Mouse (Mus musculus): ENCODE measurements around the gene Slc2a4. TPM values are rescaled to one million over a fixed set of nuclear protein-coding genes. Genes with fewer than 3 reads are reported as not detected.

The Slc2a4 gene
- polyA plus RNA-seq, 1 experiment, result 14.1 TPM

- Histone ChIP-seq H3K4me3 (no peak overlapping the region), H3K79me2 (ENCODE audit: control insufficient read depth, insufficient read depth) (no peaks in the 10 kb centered on the region), H3K27me3 (ENCODE audit: control insufficient read depth, insufficient read depth, insufficient read length) (no peaks in the 10 kb centered on the region), H3K4me2 (ENCODE audit: low read depth) (no peak overlapping the region), H3ac (ENCODE audit: control insufficient read depth, insufficient read length) (no peak overlapping the region), H3K36me3 (ENCODE audit: control insufficient read depth, insufficient read depth) (peaks cover 36% of the 10 kb centered on the region)
- TF ChIP-seq E2F4 (IDR thresholded peaks at IDR 0.05; ENCODE audit: insufficient read depth) (no peak), TCF12 (IDR thresholded peaks at IDR 0.05; ENCODE audit: insufficient read depth, poor library complexity, severe bottlenecking) (no peak), MYOD1 (IDR thresholded peaks at IDR 0.05; ENCODE audit: control insufficient read depth in 1 of 3, insufficient read length in 2 of 3, low read depth in 2 of 3) (no peak), SRF (IDR thresholded peaks at IDR 0.05; ENCODE audit: control insufficient read depth, insufficient read length, low read depth) (no peak), POLR2A (IDR thresholded peaks at IDR 0.05; ENCODE audit: insufficient read length, low read depth) (no peak), REST (IDR thresholded peaks at IDR 0.05; ENCODE audit: insufficient read depth, insufficient read length) (no peak), TCF3 (IDR thresholded peaks at IDR 0.05; ENCODE audit: insufficient read length, low read depth) (no peak), MAX (IDR thresholded peaks at IDR 0.05; ENCODE audit: low read depth) (no peak), POLR2AphosphoS2 (IDR thresholded peaks at IDR 0.05; ENCODE audit: insufficient read length, low read depth) (no peak), CEBPB (IDR thresholded peaks at IDR 0.05; ENCODE audit: insufficient read depth, poor library complexity, severe bottlenecking) (no peak), USF1 (IDR thresholded peaks at IDR 0.05; ENCODE audit: low read depth) (no peak), MYOG (IDR thresholded peaks at IDR 0.05; ENCODE audit: control insufficient read depth in 1 of 3, insufficient read depth in 1 of 3, insufficient read length in 2 of 3, low read depth in 2 of 3) (no peak)
These were observed 43.7 kb downstream of the Slc2a4 start for GRCm38 (mm10) chr11:69904311-69904710.

GRCm38 (mm10) chr11:69902972-69903371 is 45.0 kb downstream of the Slc2a4 start:
- Histone ChIP-seq H3K4me2 (ENCODE audit: low read depth) (peak overlapping the region; percentile 83), H3ac (ENCODE audit: control insufficient read depth, insufficient read length) (no peak overlapping the region)

GRCm38 (mm10) chr11:69901993-69902392 is 46.0 kb downstream of the Slc2a4 start:
- Histone ChIP-seq H3K36me3 (ENCODE audit: control insufficient read depth, insufficient read depth) (peaks cover 20% of the 10 kb centered on the region), H3ac (ENCODE audit: control insufficient read depth, insufficient read length) (peak overlapping the region; percentile 51), H3K79me2 (ENCODE audit: control insufficient read depth, insufficient read depth) (no peaks in the 10 kb centered on the region), H3K4me2 (ENCODE audit: low read depth) (peak overlapping the region; percentile 83), H3K4me3 (peak overlapping the region; percentile 85), H3K27me3 (ENCODE audit: control insufficient read depth, insufficient read depth, insufficient read length) (no peaks in the 10 kb centered on the region)
- TF ChIP-seq MYOG (IDR thresholded peaks at IDR 0.05; ENCODE audit: control insufficient read depth in 1 of 3, insufficient read depth in 1 of 3, insufficient read length in 2 of 3, low read depth in 2 of 3), result peak in 1 of 3 experiments; percentile 14
- TF ChIP-seq POLR2AphosphoS2 (IDR thresholded peaks at IDR 0.05; ENCODE audit: insufficient read length, low read depth), result no peak

More at GRCm38 (mm10) chr11:69902972-69903371, 45.0 kb downstream of the Slc2a4 start:
- peaks cover 30% of the 10 kb centered on the region for H3K36me3 ChIP-seq (ENCODE audit: control insufficient read depth, insufficient read depth)
- no peaks in the 10 kb centered on the region for H3K27me3 ChIP-seq (ENCODE audit: control insufficient read depth, insufficient read depth, insufficient read length)
- TF ChIP-seq TCF12 (IDR thresholded peaks at IDR 0.05; ENCODE audit: insufficient read depth, poor library complexity, severe bottlenecking) (no peak), REST (IDR thresholded peaks at IDR 0.05; ENCODE audit: insufficient read depth, insufficient read length) (no peak), CEBPB (IDR thresholded peaks at IDR 0.05; ENCODE audit: insufficient read depth, poor library complexity, severe bottlenecking) (no peak), MYOD1 (IDR thresholded peaks at IDR 0.05; ENCODE audit: control insufficient read depth in 1 of 3, insufficient read length in 2 of 3, low read depth in 2 of 3) (no peak), TCF3 (IDR thresholded peaks at IDR 0.05; ENCODE audit: insufficient read length, low read depth) (no peak), POLR2A (IDR thresholded peaks at IDR 0.05; ENCODE audit: insufficient read length, low read depth) (no peak)
- H3K79me2 ChIP-seq (ENCODE audit: control insufficient read depth, insufficient read depth), result no peaks in the 10 kb centered on the region
- H3K4me3 ChIP-seq, result peak overlapping the region; percentile 85

GRCm38 (mm10) chr11:69901406-69901846 is 46.6 kb downstream of the Slc2a4 start:
- no peaks in the 10 kb centered on the region for H3K79me2 ChIP-seq (ENCODE audit: control insufficient read depth, insufficient read depth)
- H3K27me3 ChIP-seq (ENCODE audit: control insufficient read depth, insufficient read depth, insufficient read length), result no peaks in the 10 kb centered on the region
- H3ac ChIP-seq (ENCODE audit: control insufficient read depth, insufficient read length), result peak overlapping the region; percentile 51
- peak overlapping the region; percentile 89 for H3K4me2 ChIP-seq (ENCODE audit: low read depth)
- TF ChIP-seq MYOG (IDR thresholded peaks at IDR 0.05; ENCODE audit: control insufficient read depth in 1 of 3, insufficient read depth in 1 of 3, insufficient read length in 2 of 3, low read depth in 2 of 3) (peak in 1 of 3 experiments; percentile 26), MYOD1 (IDR thresholded peaks at IDR 0.05; ENCODE audit: control insufficient read depth in 1 of 3, insufficient read length in 2 of 3, low read depth in 2 of 3) (no peak), E2F4 (IDR thresholded peaks at IDR 0.05; ENCODE audit: insufficient read depth) (peak; percentile 16), POLR2AphosphoS2 (IDR thresholded peaks at IDR 0.05; ENCODE audit: insufficient read length, low read depth) (peak; percentile 94), POLR2A (IDR thresholded peaks at IDR 0.05; ENCODE audit: insufficient read length, low read depth) (peak; percentile 59), USF1 (IDR thresholded peaks at IDR 0.05; ENCODE audit: low read depth) (no peak), MAX (IDR thresholded peaks at IDR 0.05; ENCODE audit: low read depth) (no peak)
- peak overlapping the region; percentile 85 for H3K4me3 ChIP-seq
- H3K36me3 ChIP-seq (ENCODE audit: control insufficient read depth, insufficient read depth), result peaks cover 17% of the 10 kb centered on the region

GRCm38 (mm10) chr11:69900471-69901405 is 47.2 kb downstream of the Slc2a4 start, which contains the start of the genes 2810408A11Rik and Neurl4:
2810408A11Rik (minus strand) TSS chr11:69900987.
Neurl4 (plus strand) TSS chr11:69901072.
- Histone ChIP-seq H3K79me2 (ENCODE audit: control insufficient read depth, insufficient read depth) (no peaks in the 10 kb centered on the region), H3K36me3 (ENCODE audit: control insufficient read depth, insufficient read depth) (peaks cover 11% of the 10 kb centered on the region), H3ac (ENCODE audit: control insufficient read depth, insufficient read length) (peak within 1 kb of the TSS; percentile 51), H3K4me3 (peak within 1 kb of the TSS; percentile 85), H3K27me3 (ENCODE audit: control insufficient read depth, insufficient read depth, insufficient read length) (no peaks in the 10 kb centered on the region), H3K4me2 (ENCODE audit: low read depth) (peak within 1 kb of the TSS; percentile 89)
- peak; percentile 66; the same call in 1 of the 2 replicates for TF ChIP-seq CEBPB (IDR thresholded peaks at IDR 0.05; ENCODE audit: insufficient read depth, poor library complexity, severe bottlenecking)
- TF ChIP-seq E2F4 (IDR thresholded peaks at IDR 0.05; ENCODE audit: insufficient read depth), result peak; percentile 58
- TF ChIP-seq MAX (IDR thresholded peaks at IDR 0.05; ENCODE audit: low read depth), result no peak
- peak; percentile 93 for TF ChIP-seq POLR2AphosphoS2 (IDR thresholded peaks at IDR 0.05; ENCODE audit: insufficient read length, low read depth)
- peak; percentile 69 for TF ChIP-seq POLR2A (IDR thresholded peaks at IDR 0.05; ENCODE audit: insufficient read length, low read depth)
- no peak for TF ChIP-seq REST (IDR thresholded peaks at IDR 0.05; ENCODE audit: insufficient read depth, insufficient read length)
